Mouse (Mus musculus): Measurements from ENCODE around the gene H2al1h.
"Not testable (repeated sequence)": the region's sequence is repeated elsewhere in the genome, so short reads cannot be mapped to it uniquely, and the experiment has no call there.

Gene H2al1h

GRCm38 (mm10) chrX:11321192-11321591, at the start of gene H2al1h:
Gene H2al1h (plus strand): TSS chrX:11321492.
- DNase-seq (ENCODE audit: low read depth, low spot score), result not testable (repeated sequence)

- no peak for DNase-seq (ENCODE audit: low read depth, low spot score)
Observed at GRCm38 (mm10) chrX:11273190-11273589, 48.1 kb upstream of the H2al1h start.

DNA sequence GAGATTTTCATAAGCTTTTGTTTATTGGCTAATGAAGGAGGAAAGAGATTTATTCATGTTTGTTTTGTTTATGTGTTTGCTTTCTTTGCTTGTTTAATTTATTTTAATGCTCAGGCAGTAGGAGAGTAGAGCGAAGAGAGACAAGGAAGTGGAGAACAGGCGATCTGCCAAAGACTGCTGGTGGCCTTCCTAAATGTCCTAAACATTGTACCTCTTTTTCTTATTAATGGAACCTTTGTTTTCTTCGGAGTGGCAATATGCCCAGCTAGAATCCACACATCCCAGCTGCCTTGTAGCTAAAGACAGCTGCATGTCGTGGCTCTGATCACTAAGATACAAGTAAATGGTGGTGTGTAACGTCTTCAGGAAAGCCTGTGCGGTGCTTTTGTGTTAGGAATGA, 44.2 kb upstream of the H2al1h start:
- no peak for DNase-seq (ENCODE audit: low read depth, low spot score)

DNA sequence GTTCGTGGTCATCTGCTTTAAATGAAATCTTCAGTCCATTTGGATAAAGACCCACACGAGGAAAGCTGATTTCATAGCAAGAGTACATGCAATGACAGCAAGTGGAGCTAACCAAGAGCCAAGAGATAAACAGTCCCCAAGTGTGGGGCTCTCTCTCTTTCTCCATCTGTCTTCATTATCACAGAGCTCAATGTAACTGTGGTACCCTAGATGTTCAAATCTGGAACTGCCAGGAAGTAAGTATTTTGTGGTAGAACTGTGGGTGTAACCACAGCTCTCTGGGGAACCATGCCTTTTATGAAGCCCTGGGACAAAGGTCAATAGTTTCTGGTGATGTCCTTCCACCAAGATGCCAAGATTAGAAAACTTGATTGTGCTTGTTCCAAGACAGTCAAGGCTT, 40.6 kb upstream of the H2al1h start:
- DNase-seq (ENCODE audit: low read depth, low spot score), result no peak

GRCm38 (mm10) chrX:11288306-11288882, 32.9 kb upstream of the H2al1h start:
- no peak for DNase-seq (ENCODE audit: low read depth, low spot score)

- DNase-seq (ENCODE audit: low read depth, low spot score), result no peak
Observed at GRCm38 (mm10) chrX:11289244-11289643, 32.0 kb upstream of the H2al1h start.

GRCm38 (mm10) chrX:11298957-11299356, 22.3 kb upstream of the H2al1h start, which contains the start of gene H2al1a:
Gene H2al1a (plus strand): TSS chrX:11299257.
- DNase-seq (ENCODE audit: low read depth, low spot score), result not testable (repeated sequence)

DNA sequence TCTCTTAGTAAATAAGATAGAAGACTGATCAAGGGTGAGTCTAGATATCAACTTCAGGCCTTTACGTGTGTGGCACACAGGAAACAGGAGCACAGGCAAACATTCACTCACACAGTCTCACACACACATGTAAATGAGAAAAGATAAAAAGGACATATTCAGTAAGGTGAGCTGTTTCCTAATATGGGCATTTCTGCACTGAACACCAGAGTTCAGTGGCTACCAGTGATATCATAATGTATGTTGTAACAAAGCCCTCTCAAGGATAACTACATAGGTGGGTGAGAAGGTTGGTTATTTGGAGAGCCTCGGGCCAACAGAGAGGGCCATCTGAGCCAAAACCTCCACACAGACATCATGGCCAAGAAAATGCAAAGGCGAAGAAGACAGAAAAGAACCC, 19.2 kb upstream of the H2al1h start, which contains the start of gene H2al1b:
Gene H2al1b, plus strand, starts transcription at position 301 of the 400 bp plus-strand sequence.
- DNase-seq (ENCODE audit: low read depth, low spot score), result not testable (repeated sequence)

- DNase-seq (ENCODE audit: low read depth, low spot score), result not testable (repeated sequence)
Observed at GRCm38 (mm10) chrX:11305355-11305754, 15.9 kb upstream of the H2al1h start, which contains the start of gene H2al1c. Gene H2al1c (plus strand): TSS chrX:11305655.

DNA sequence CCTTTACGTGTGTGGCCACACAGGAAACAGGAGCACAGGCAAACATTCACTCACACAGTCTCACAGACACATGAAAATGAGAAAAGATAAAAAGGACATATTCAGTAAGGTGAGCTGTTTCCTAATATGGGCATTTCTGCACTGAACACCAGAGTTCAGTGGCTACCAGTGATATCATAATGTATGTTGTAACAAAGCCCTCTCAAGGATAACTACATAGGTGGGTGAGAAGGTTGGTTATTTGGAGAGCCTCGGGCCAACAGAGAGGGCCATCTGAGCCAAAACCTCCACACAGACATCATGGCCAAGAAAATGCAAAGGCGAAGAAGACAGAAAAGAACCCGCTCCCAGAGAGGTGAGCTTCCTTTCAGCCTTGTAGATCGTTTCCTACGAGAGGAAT, 12.8 kb upstream of the H2al1h start, which contains the start of gene H2al1d:
Gene H2al1d, plus strand, starts transcription at position 301 of the 400 bp plus-strand sequence.
- not testable (repeated sequence) for DNase-seq (ENCODE audit: low read depth, low spot score)

- DNase-seq (ENCODE audit: low read depth, low spot score), result not testable (repeated sequence)
Observed at GRCm38 (mm10) chrX:11311634-11312033, 9.7 kb upstream of the H2al1h start, which contains the start of gene H2al1e. Gene H2al1e (plus strand): TSS chrX:11311934.

- DNase-seq (ENCODE audit: low read depth, low spot score), result not testable (repeated sequence)
Observed at GRCm38 (mm10) chrX:11314858-11315257, 6.4 kb upstream of the H2al1h start, which contains the start of gene H2al1f. Gene H2al1f (plus strand): TSS chrX:11315158.

DNA sequence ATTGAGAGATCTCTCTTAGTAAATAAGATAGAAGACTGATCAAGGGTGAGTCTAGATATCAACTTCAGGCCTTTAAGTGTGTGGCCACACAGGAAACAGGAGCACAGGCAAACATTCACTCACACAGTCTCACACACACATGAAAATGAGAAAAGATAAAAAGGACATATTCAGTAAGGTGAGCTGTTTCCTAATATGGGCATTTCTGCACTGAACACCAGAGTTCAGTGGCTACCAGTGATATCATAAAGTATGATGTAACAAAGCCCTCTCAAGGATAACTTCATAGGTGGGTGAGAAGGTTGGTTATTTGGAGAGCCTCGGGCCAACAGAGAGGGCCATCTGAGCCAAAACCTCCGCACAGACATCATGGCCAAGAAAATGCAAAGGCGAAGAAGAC, 3.3 kb upstream of the H2al1h start, which contains the start of gene H2al1g:
Gene H2al1g, plus strand, starts transcription at position 301 of the 400 bp plus-strand sequence.
- not testable (repeated sequence) for DNase-seq (ENCODE audit: low read depth, low spot score)

GRCm38 (mm10) chrX:11324359-11324758, 3.1 kb downstream of the H2al1h start, which contains the start of gene H2al1i:
Gene H2al1i (plus strand): TSS chrX:11324659.
- not testable (repeated sequence) for DNase-seq (ENCODE audit: low read depth, low spot score)

DNA sequence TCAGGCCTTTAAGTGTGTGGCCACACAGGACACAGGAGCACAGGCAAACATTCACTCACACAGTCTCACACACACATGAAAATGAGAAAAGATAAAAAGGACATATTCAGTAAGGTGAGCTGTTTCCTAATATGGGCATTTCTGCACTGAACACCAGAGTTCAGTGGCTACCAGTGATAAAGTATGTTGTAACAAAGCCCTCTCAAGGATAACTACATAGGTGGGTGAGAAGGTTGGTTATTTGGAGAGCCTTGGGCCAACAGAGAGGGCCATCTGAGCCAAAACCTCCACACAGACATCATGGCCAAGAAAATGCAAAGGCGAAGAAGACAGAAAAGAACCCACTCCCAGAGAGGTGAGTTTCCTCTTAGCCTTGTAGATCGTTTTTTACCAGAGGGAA, 6.2 kb downstream of the H2al1h start, which contains the start of gene H2al1j:
Gene H2al1j, plus strand, starts transcription at position 301 of the 400 bp plus-strand sequence.
- not testable (repeated sequence) for DNase-seq (ENCODE audit: low read depth, low spot score)

DNA sequence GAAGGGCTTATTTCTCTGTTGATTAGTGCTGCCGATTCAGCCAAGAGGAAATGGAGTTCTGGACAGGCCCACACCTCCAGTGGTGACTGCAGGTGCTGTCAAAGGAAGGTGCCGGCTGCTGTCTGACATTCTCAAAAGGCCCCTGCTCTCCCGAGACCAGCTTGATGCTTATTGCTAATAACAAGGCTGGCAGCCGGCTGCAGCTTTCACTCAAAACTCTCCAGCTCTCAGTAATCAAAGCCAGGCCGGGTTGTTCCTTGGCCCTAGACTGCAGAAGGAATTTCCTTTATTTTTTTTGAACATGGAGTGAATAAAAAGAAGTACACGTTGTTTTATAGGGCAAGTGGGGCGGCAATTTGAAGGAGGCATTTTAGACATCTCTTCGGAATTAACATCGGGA, 24.5 kb downstream of the H2al1h start:
- DNase-seq (ENCODE audit: low read depth, low spot score), result peak; percentile 4

GRCm38 (mm10) chrX:11346756-11347155, 25.5 kb downstream of the H2al1h start:
- no peak for DNase-seq (ENCODE audit: low read depth, low spot score)

- DNase-seq (ENCODE audit: low read depth, low spot score), result no peak
Observed at GRCm38 (mm10) chrX:11360823-11361222, 39.5 kb downstream of the H2al1h start.

GRCm38 (mm10) chrX:11361261-11361660, 40.0 kb downstream of the H2al1h start:
- DNase-seq (ENCODE audit: low read depth, low spot score), result no peak

- no peak for DNase-seq (ENCODE audit: low read depth, low spot score)
Observed at GRCm38 (mm10) chrX:11363890-11364289, 42.6 kb downstream of the H2al1h start.

- peak; percentile 23 for DNase-seq (ENCODE audit: low read depth, low spot score)
Observed at GRCm38 (mm10) chrX:11365151-11365550, 43.9 kb downstream of the H2al1h start.

All from mesoderm, embryonic 11.5 days (tissue).